Mouse (Mus musculus) adrenal gland (tissue): ENCODE measurements around the gene Naga.

Experiments
- intact Hi-C: fragments of 180-260 bp; cut with DNase I; formaldehyde crosslinking; loops from one replicate; pipeline ENCODE4 v1.15.1; 2025

The Naga gene

GRCm38 (mm10) chr15:82358431-82359260 lies 19.9 kb upstream of the Naga start:
- intact Hi-C loops: loop anchor here (5.0 kb wide), 1 partner anchor 59 kb away; no protein-coding TSS in a partner anchor

GRCm38 (mm10) chr15:82354126-82354945 lies 15.6 kb upstream of the Naga start, which contains the start of gene Ndufa6:
Gene Ndufa6, minus strand, starts transcription at chr15:82354322.
- intact Hi-C loops: no loop called here

- intact Hi-C loops: no loop called here
Observed at GRCm38 (mm10) chr15:82353745-82354113, 15.0 kb upstream of the Naga start.

- intact Hi-C loops: no loop called here
Observed at GRCm38 (mm10) chr15:82353078-82353744, 14.5 kb upstream of the Naga start.

GRCm38 (mm10) chr15:82351480-82351879 lies 12.8 kb upstream of the Naga start:
- intact Hi-C loops: no loop called here

GRCm38 (mm10) chr15:82350349-82350748 lies 11.6 kb upstream of the Naga start:
- intact Hi-C loops: no loop called here

GRCm38 (mm10) chr15:82348999-82349341 lies 10.2 kb upstream of the Naga start:
- intact Hi-C loops: no loop called here

GRCm38 (mm10) chr15:82348258-82348998 lies 9.7 kb upstream of the Naga start:
- intact Hi-C loops: no loop called here

- intact Hi-C loops: no loop called here
Observed at GRCm38 (mm10) chr15:82347852-82348251, 9.1 kb upstream of the Naga start.

GRCm38 (mm10) chr15:82347303-82347676 lies 8.6 kb upstream of the Naga start:
- intact Hi-C loops: no loop called here

- intact Hi-C loops: no loop called here
Observed at GRCm38 (mm10) chr15:82346580-82347302, 8.0 kb upstream of the Naga start.

GRCm38 (mm10) chr15:82345820-82346470 lies 7.2 kb upstream of the Naga start:
- intact Hi-C loops: no loop called here

- intact Hi-C loops: no loop called here
Observed at GRCm38 (mm10) chr15:82344971-82345370, 6.2 kb upstream of the Naga start.

GRCm38 (mm10) chr15:82343368-82344287 lies 4.9 kb upstream of the Naga start:
- intact Hi-C loops: no loop called here

GRCm38 (mm10) chr15:82342543-82342935 lies 3.8 kb upstream of the Naga start:
- intact Hi-C loops: no loop called here

- intact Hi-C loops: no loop called here
Observed at GRCm38 (mm10) chr15:82341675-82342542, 3.2 kb upstream of the Naga start.

GRCm38 (mm10) chr15:82341036-82341501 lies 2.3 kb upstream of the Naga start:
- intact Hi-C loops: no loop called here
